Mouse (Mus musculus) adrenal gland, postnatal 25 days (tissue): ENCODE measurements around the gene Dcaf5. TPM values are rescaled to one million over a fixed set of nuclear protein-coding genes. Genes with fewer than 3 reads are reported as not detected.

ENCODE experiments used
- DNase-seq: peaks from one replicate; pipeline ENCODE4 v3.0.0; 2021; ENCODE audit warnings: mixed read lengths
- total RNA-seq: library from RNA; stranded (reverse); gene quantifications from 2 replicates; pipeline ENCODE4 v1.2.3, GENCODE M21; 2021

Gene Dcaf5
- total RNA-seq, 1 experiment from 2014 or later = 37.2 TPM

- DNase-seq = no peak
Observed at GRCm38 (mm10) chr12:80334162-80334561, 102.2 kb downstream of the Dcaf5 start.

GRCm38 (mm10) chr12:80331634-80332033, 104.8 kb downstream of the Dcaf5 start:
- DNase-seq = no peak

GRCm38 (mm10) chr12:80330819-80331218, 105.6 kb downstream of the Dcaf5 start:
- DNase-seq = no peak

GRCm38 (mm10) chr12:80329641-80330040, 106.8 kb downstream of the Dcaf5 start:
- no peak for DNase-seq

- no peak for DNase-seq
Observed at GRCm38 (mm10) chr12:80326047-80326446, 110.4 kb downstream of the Dcaf5 start.

GRCm38 (mm10) chr12:80324785-80325131, 111.6 kb downstream of the Dcaf5 start:
- no peak for DNase-seq

- DNase-seq = no peak
Observed at GRCm38 (mm10) chr12:80324051-80324784, 112.2 kb downstream of the Dcaf5 start.

- DNase-seq = no peak
Observed at GRCm38 (mm10) chr12:80323371-80324050, 112.9 kb downstream of the Dcaf5 start.

- DNase-seq = no peak
Observed at GRCm38 (mm10) chr12:80322494-80322893, 113.9 kb downstream of the Dcaf5 start.

GRCm38 (mm10) chr12:80319062-80319461, 117.3 kb downstream of the Dcaf5 start:
- DNase-seq = no peak

- DNase-seq = no peak
Observed at GRCm38 (mm10) chr12:80315321-80315720, 121.1 kb downstream of the Dcaf5 start.

GRCm38 (mm10) chr12:80311959-80312669, 124.3 kb downstream of the Dcaf5 start:
- no peak for DNase-seq

GRCm38 (mm10) chr12:80307556-80307955, 128.8 kb downstream of the Dcaf5 start:
- no peak for DNase-seq

GRCm38 (mm10) chr12:80304518-80304917, 131.9 kb downstream of the Dcaf5 start:
- no peak for DNase-seq

- no peak for DNase-seq
Observed at GRCm38 (mm10) chr12:80300833-80301456, 135.5 kb downstream of the Dcaf5 start.

GRCm38 (mm10) chr12:80298714-80299113, 137.7 kb downstream of the Dcaf5 start:
- no peak for DNase-seq

- DNase-seq = no peak
Observed at GRCm38 (mm10) chr12:80291895-80292435, 144.4 kb downstream of the Dcaf5 start.

- DNase-seq = no peak
Observed at GRCm38 (mm10) chr12:80290964-80291363, 145.4 kb downstream of the Dcaf5 start.

GRCm38 (mm10) chr12:80290483-80290882, 145.9 kb downstream of the Dcaf5 start:
- no peak for DNase-seq

GRCm38 (mm10) chr12:80289722-80290121, 146.7 kb downstream of the Dcaf5 start:
- DNase-seq = no peak

GRCm38 (mm10) chr12:80285890-80286289, 150.5 kb downstream of the Dcaf5 start:
- DNase-seq = no peak
